Mouse (Mus musculus) cerebellum, adult 2 months (tissue): ENCODE results near the gene Capn9. TPM values are rescaled to one million over a fixed set of nuclear protein-coding genes. Genes with fewer than 3 reads are reported as not detected.
A peak's percentile ranks its signal among the peaks of the same experiment; 100 is the strongest.

Source experiments
- DNase-seq, 2 experiments: peaks; one replicate each; pipeline ENCODE4 v3.0.0; 2021
- H3K27ac ChIP-seq: fragments of 200-500 bp; 2 replicates; pipeline ENCODE4 v1.5.1; 2012; ENCODE audit warnings: low read length, control low read depth, inconsistent platforms; ENCODE audit not compliant: insufficient read depth
- H3K27me3 ChIP-seq: fragments of 200-500 bp; 2 replicates; pipeline ENCODE4 v1.6.1; 2012; ENCODE audit warnings: inconsistent platforms, mild to moderate bottlenecking, low read length, moderate library complexity; ENCODE audit not compliant: control insufficient read depth, insufficient read depth
- H3K4me1 ChIP-seq: fragments of 200-500 bp; 2 replicates; pipeline ENCODE4 v1.6.1; 2011; ENCODE audit warnings: low read length; ENCODE audit not compliant: control insufficient read depth, insufficient read depth
- H3K4me3 ChIP-seq: fragments of 200-500 bp; replicated peaks from 2 replicates; pipeline ENCODE3; 2011; ENCODE audit warnings: mild to moderate bottlenecking, low read depth, low read length, control low read depth; ENCODE audit not compliant: insufficient read depth
- CTCF ChIP-seq: fragments of 200-500 bp; IDR thresholded peaks from 2 replicates; pipeline ENCODE4 v1.5.1; 2011; ENCODE audit warnings: low read depth, mild to moderate bottlenecking, control low read depth, low read length, moderate library complexity, borderline replicate concordance; ENCODE audit not compliant: insufficient read depth
- POLR2A ChIP-seq: fragments of 200-500 bp; IDR thresholded peaks from 2 replicates; pipeline ENCODE4 v1.6.1; 2011; ENCODE audit warnings: low read length, control low read depth, borderline replicate concordance; ENCODE audit not compliant: insufficient read depth
- WGBS: fragments of 180-500 bp; shearing (Covaris S2); methylation state at CpG from one replicate; pipeline ENCODE4 v1.1.7; 2018; 5-methylcytosine and 5-hydroxymethylcytosine counted together
- polyA plus RNA-seq: library from polyadenylated mRNA; depleted of rRNA; stranded (reverse); fragments of >200 nt; gene quantifications from 2 replicates; pipeline ENCODE4 v1.2.3, GENCODE M21; 2012

Capn9 gene
- polyA plus RNA-seq, 1 experiment: 0.08 TPM

DNA sequence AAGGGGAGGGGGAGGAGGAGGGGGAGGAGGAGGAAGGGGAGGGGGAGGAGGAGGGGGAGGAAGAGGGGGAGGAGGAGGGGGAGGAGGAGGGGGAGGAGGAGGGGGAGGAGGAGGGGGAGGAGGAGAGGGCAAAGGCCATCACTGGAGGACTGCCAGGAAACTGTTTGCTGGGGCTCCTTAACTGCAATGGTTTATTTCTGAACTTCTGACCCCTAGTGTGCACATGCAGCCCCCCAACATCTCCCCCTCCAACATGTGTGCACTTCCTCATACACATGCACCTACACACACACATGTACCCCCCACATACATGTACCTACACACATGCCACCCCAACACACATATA, 3.5 kb upstream of the Capn9 start:
- H3K27me3 ChIP-seq: no peaks in the 10 kb centered on the region
- peaks cover 41% of the 10 kb centered on the region for H3K4me1 ChIP-seq
- no peak overlapping the region for H3K27ac ChIP-seq
- no peak overlapping the region for H3K4me3 ChIP-seq
- no peak for DNase-seq
- TF ChIP-seq CTCF: no peak
- TF ChIP-seq POLR2A: no peak

- Histone ChIP-seq H3K27me3 (no peaks in the 10 kb centered on the region), H3K4me1 (peaks cover 41% of the 10 kb centered on the region), H3K4me3 (no peak overlapping the region), H3K27ac (no peak overlapping the region)
- peak; percentile 85 to 93 for DNase-seq
- TF ChIP-seq POLR2A: no peak
- peak; percentile 85 for TF ChIP-seq CTCF
- 25% methylated on average over 15 of the region's 15 CpGs for WGBS
Measured at GRCm38 (mm10) chr8:124573552-124574340, 2.2 kb upstream of the Capn9 start.

DNA sequence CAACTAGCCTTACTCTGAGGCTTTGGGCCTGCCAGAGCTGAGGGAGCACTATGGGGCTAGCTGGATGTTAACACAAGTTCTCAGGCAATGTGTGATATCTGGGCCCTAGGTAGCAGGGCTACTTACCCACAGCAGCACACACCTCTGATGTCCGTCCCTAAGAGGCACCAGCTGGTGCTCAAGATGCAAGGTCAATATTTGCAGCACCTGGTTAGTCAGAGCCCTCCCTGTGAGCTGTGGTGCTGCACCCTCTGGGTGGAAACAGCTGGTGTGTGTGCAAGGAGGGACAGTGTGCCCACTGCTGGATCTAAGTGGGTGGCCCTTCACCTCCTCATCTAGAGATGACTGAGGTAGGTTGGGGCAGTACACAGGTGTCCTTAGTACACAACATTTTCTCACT, 840 bp downstream of the Capn9 start:
- no peak overlapping the region for H3K4me3 ChIP-seq
- no peak for DNase-seq
- H3K4me1 ChIP-seq: peaks cover 12% of the 10 kb centered on the region
- no peaks in the 10 kb centered on the region for H3K27me3 ChIP-seq
- no peak overlapping the region for H3K27ac ChIP-seq
- no peak for TF ChIP-seq POLR2A
- no peak for TF ChIP-seq CTCF
- WGBS: 77% methylated on average over 1 of the region's 1 CpGs

DNA sequence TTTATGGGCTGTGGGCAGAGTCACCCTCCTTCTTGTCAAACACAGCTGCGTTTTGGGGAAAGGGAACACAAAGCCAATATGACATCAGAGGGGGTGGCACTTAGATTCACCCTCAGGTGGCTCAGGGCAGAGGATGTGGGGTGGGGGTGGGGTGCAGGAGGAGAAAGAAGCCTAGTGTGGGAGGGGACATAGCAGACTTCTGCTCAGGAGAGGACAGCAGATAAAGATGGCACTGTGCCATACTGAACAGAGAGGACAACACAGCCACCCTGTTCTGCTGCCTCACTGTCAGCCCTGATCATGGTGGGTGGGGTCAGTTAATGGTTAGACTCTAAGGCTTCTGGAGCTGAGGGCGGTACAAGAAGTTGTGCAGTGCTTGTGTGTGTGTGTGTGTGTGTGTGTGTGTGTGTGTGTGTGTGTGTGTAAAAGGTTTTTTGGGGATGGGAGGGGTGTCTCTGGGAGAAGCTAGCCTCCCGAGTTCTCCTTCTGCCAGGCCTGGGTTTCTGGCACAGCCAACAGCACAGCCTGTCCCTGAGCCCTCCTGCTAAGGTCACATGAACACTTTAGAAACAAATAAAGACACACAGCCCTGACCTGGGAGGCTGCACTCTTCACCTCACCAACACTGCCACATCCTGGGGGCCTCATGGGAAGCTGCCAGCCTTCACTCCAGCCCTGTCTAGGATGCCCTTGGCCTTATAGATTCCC, 10.0 kb downstream of the Capn9 start:
- peaks cover 19% of the 10 kb centered on the region for H3K4me1 ChIP-seq
- H3K27ac ChIP-seq: peak overlapping the region; percentile 53
- H3K4me3 ChIP-seq: no peak overlapping the region
- DNase-seq: peak; percentile 64 to 74
- no peaks in the 10 kb centered on the region for H3K27me3 ChIP-seq
- TF ChIP-seq CTCF: no peak
- 0 out of 2 replicates have a peak, but pooled peaks have one; percentile 19 for TF ChIP-seq POLR2A
- WGBS: 13% methylated on average over 3 of the region's 3 CpGs

GRCm38 (mm10) chr8:124586556-124586955, 10.6 kb downstream of the Capn9 start:
- DNase-seq: peak in 1 of 2 experiments; percentile 22
- 53% methylated on average over 2 of the region's 2 CpGs for WGBS
- TF ChIP-seq CTCF (no peak), POLR2A (no peak)
- H3K27ac ChIP-seq: peak overlapping the region; percentile 53; the same call in 1 of the 2 replicates
- peaks cover 19% of the 10 kb centered on the region for H3K4me1 ChIP-seq
- no peak overlapping the region for H3K4me3 ChIP-seq
- H3K27me3 ChIP-seq: no peaks in the 10 kb centered on the region

- Histone ChIP-seq H3K27ac (no peak overlapping the region), H3K27me3 (no peaks in the 10 kb centered on the region), H3K4me3 (no peak overlapping the region), H3K4me1 (peaks cover 24% of the 10 kb centered on the region)
- 56% methylated on average over 4 of the region's 4 CpGs for WGBS
- DNase-seq: peak in 1 of 2 experiments; percentile 3
- no peak for TF ChIP-seq CTCF
- no peak for TF ChIP-seq POLR2A
Measured at GRCm38 (mm10) chr8:124589393-124589792, 13.5 kb downstream of the Capn9 start.

- Histone ChIP-seq H3K4me1 (peaks cover 8% of the 10 kb centered on the region; the same call in 1 of the 2 replicates), H3K27me3 (no peaks in the 10 kb centered on the region), H3K27ac (no peak overlapping the region), H3K4me3 (no peak overlapping the region)
- TF ChIP-seq CTCF: peak; percentile 30; the same call in 1 of the 2 replicates
- no peak for TF ChIP-seq POLR2A
- DNase-seq: no peak
- 74% methylated on average over 5 of the region's 5 CpGs for WGBS
Measured at GRCm38 (mm10) chr8:124604066-124604465, 28.2 kb downstream of the Capn9 start.
